Mouse (Mus musculus) spleen, adult 18-20 months (tissue): ENCODE results near the gene Sergef.
A peak's percentile ranks its signal among the peaks of the same experiment; 100 is the strongest.

Source experiments
- DNase-seq, 2 experiments: peaks; one replicate each; pipeline ENCODE4 v3.0.0; 2022; ENCODE audit warnings: mixed read lengths in 2 of 2

Sergef gene

DNA sequence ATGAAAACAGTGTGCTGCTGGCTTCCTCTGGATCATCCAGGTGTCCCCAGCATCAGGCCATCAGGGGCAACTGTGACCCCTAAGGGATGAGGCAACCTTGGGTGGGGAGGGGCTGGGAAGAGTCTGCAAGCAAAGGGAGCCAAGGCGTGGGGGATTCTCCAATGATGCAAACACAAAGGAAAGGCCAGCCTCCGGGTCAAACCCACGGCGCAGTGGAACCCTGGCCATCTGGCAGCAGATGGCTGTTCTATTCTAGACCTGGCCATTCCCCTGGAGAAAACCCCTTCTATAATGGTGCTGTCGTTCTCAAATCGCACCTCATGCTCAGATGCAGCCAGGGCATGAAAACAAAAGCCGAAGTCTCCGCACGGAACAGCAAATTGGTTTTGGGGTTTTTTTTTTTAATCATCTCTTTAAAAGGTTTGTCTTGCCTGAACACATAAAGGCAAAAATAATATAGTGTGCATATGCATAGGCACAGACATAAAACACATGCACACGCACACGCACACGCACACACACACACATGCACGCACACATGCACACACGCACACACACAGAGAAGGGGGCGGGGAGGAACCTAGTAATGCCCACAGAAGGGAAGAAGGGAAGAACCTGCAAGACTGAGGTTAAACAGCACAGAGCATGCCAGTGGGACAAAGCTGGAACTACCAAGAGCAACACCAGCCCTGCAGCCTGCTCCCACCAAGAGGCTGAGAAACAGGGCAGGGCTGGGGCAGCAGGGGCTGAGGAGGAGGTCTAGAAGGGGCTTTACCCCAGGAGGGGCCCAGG lies 66.6 kb downstream of the Sergef start:
- DNase-seq, result no peak

DNA sequence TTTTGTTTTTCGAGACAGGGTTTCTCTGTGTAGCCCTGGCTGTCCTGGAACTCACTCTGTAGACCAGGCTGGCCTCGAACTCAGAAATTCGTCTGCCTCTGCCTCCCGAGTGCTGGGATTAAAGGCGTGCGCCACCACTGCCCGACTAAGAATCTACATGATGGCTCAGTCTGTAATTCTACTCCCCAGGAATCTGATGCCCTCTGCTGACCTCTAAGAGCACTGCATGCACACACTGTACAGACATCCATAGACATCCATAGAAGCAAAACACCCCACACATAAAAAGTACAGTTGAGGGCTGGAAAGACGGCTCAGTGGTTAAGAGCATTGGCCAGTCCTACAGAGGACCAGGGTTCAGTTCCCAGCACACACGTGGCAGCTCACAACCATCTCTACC lies 70.1 kb downstream of the Sergef start:
- DNase-seq, result peak; percentile 18 to 54

DNA sequence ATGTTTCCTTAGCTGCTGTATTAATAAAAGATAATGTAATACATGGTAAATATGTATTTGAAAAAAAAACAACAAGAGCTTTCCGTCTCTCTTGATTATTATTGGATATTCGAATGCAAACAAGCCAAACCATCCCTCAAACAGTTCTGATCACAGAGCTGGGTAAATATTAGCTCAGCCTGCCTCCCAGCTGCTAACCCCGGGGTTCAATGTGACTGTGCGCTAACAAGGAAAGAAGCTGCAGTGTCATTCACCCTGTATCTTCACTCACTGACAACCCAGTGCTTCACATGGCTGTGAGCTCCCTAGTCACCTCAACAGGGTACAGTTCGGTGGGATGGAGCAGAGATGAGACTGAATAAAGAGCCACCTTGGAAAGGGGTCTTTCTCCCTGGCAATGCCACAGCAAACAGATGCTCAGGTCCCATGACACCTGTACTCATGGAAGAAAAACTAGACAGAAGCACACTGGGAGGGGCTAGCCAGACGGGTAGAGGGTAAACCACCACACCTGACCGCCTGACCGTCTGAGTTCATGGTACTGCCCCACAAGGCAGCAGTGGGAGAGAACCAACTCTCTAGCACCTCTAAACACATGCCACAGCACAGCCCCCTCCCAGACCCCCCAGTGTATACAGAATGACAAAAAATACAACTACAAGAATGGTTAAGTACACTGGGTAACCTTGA lies 73.1 kb downstream of the Sergef start:
- DNase-seq, result no peak

DNA sequence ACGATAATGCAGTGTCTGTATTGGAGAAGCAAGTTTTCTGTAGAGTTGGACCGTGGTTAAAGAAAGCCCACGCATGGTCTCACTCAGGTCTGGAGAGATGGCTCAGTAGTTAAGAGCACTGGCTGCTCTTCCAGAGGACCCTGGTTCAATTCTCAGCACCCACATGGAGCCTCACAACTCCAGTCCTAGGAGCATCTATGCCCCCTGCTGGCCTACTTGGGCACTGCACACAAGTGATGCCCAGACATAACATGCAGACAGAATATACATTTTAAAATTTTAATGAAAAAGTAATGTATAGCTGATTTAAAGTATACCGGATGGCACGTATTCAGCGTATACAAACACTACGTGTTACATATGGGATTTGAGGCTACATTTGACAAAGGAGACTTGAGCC lies 74.2 kb downstream of the Sergef start:
- DNase-seq, result no peak

DNA sequence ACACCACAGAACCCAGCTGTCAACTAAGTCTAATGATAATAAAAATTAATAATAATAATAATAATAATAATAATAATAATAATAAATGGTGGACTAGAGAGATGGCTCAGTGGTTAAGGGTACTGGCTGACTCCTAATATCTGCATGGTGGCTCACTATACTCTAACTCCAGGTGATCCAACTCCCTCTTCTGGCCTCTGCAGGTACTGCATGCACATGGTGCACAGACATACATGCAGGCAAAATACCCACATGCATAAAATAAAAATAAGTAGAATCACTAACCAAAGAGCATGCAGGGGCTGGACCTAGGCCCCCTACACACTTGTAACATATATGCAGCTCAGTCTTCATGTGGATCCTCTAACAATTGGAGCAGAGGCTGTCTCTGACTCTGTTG lies 75.8 kb downstream of the Sergef start:
- DNase-seq, result no peak

DNA sequence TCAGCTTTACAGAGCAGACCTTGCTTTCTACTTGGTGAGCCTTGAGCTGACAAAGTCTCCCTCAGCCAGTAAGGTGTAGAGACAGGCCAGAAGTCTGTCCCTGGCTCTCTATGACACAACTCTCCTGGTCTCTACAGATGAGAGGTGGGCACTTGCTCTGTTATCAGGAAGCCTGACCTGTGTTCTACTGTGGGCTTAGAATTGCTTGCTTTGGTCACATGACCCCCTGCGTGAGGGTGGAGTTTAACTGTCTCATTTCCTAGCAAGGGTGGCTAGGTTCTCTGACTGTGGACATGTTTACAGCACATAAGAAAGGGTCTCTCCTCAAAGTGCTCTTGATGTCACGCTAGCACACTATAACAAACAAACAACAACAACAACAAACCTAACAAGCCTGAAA lies 79.5 kb downstream of the Sergef start:
- DNase-seq, result no peak

DNA sequence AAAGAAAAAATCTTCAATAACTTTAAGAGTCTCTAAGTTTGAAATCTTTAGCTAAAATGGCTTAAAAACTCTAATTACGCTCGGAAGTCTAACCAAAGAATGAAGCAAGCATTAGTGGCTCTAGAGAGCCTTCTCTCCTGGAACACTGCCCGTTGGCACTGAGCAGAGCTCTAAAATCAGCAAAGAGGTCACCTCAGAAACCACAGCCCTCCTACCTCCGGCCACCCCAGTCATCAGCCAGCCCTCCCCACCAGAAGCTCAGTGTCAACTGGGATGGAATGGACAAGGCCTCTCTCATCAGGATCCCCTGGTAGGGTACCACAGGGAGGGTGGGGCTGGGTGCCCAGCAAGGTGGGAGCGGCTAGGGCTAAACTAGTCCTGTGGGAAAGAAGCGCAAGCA lies 80.0 kb downstream of the Sergef start:
- no peak for DNase-seq

DNA sequence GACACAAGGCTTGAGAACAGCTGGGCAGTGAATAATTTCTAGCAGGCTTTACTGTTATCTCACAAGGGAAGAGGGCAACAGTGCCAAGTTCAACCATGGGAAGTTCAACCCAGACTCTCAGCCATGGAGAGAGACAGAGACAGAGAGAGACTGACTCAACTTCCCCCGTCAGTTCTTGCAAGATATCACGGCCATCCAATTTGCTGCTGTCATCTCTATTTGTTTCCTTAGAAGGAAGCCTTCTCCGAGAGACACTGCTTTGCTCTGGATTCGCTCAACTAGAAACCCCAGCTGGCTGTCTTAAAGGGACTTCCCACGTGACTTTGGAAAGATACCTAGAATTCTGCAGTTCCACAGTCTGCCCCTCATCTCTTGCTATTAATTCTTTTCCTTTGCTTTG lies 80.6 kb downstream of the Sergef start:
- no peak for DNase-seq

DNA sequence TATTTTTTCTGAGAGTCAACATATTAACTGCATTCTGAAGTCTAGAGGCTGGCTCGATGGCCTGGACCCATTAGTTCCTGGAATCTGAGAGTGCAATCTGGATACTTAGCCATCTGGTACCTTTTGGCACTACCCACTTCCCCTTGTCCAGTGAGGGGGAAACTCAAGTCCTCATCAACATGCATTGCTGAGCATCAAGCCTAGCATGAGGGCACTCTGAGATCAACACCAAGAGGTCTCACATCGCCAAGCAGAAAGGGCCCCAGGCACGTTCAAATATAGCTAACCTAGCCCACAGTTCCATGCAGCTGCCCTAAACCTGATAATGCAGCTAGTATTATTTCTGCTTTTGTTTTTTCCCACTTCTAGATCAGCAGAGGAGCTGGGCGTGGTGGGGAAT lies 81.6 kb downstream of the Sergef start:
- DNase-seq, result no peak

DNA sequence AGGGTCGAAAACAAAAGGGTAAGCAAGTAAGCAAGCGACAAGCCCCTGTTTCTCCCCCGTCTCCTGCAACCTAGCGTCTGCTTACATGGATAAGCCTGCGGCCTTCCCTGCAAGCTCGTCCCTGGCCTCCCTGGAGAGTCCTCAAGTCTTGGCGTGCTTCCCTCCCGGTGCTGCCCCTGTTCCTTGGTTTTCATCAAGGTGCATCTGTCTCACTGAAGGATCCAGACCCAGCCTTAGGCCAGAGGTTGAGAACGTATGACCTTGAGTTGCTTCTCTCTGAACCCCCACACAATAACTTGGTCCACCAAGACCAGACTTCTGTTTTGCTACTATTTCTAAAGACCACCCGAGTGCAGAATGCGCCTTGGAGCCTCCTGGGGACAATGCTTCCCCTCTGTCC lies 82.2 kb downstream of the Sergef start:
- DNase-seq, result no peak

DNA sequence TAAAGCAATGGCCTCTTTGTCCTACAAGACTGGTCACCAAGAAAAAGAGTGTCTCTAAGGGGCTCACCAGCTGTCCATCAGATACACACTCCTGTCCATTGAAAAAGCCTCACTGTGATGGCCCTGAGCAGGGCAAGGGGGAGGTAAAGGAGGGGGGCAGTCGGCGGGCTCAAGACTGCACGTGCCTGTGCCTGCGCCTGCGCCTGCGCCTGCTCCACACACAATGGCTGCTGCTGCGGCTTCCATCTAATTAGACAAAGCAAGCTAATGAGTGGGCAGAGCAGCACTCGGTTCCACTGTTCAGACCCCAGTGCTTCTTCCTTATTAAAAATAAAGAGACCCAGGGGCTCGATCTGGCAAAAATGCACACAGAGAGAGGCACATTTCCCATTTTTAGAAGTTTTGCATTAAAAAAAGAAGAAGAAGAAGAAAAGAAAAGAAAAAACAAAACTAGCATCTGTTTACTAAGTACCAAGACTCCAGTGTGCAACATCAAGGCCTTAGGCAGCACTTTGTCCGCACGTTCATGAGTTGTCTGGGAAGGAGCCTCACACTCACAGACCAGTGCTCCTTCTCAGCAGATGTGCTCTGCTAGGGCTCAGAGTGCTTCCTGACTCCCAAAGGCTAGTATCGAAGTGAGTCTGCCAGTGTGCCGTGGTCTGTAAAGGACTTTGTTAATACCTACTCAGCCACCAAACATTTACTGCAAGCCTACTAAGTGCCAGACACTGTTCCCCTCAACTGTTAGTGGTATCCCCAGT lies 83.1 kb downstream of the Sergef start:
- no peak for DNase-seq

DNA sequence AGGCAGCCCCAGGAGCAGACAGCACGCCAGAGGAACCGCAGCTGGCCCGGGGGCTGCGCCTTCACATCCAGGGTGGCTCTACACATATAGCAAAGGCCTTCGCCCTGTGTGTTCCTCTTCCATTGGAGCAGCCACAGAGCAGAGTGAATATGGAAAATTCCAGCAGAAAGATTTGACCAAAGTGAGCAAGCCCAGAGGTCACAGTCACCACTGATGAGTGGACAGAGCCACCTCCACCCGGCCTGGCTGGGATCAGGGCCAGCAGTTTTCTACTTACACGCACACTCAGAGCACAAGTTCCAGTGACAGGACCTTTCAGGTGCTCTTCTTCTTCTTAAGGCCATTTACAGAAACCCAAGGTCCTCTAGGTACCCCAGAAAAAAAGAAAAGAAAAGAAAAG lies 83.9 kb downstream of the Sergef start:
- DNase-seq, result no peak

DNA sequence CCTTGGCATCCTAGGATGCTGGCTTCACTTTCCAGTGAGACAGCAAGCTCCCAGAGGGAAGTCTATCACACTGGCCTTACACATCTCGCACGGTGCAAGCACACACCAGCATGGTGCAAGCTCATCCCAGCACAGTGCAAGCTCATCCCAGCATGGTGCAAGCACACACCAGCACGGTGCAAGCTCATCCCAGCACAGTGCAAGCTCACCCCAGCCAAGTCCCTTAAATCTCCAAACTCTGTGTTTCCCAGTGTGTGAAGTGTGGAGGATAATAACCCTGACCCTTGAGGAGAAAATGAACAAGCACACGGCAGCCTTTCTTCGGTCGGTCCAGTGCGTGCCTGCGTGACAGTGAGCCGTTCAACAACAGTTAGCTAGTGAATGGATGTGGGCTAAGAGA lies 84.8 kb downstream of the Sergef start:
- DNase-seq, result no peak

DNA sequence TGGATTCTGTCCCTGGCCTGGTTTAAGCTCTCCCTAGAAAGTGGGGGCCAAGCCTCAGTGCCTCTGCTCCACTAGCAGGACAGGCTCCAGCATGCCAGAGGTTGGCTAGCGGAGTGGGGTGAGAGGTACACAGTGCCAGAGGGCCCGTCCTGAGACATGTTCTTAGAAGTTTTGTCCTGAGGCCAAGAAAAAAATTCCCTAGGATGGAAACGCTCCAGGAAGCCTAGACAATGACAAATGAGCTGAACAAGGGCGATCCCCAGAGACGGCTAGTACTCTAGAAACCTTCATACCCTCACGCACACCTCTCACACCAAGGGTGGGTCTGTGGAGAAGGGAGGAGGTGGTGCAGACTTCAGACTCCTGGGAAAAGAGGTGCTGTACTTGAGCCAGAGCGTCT lies 85.6 kb downstream of the Sergef start:
- no peak for DNase-seq

DNA sequence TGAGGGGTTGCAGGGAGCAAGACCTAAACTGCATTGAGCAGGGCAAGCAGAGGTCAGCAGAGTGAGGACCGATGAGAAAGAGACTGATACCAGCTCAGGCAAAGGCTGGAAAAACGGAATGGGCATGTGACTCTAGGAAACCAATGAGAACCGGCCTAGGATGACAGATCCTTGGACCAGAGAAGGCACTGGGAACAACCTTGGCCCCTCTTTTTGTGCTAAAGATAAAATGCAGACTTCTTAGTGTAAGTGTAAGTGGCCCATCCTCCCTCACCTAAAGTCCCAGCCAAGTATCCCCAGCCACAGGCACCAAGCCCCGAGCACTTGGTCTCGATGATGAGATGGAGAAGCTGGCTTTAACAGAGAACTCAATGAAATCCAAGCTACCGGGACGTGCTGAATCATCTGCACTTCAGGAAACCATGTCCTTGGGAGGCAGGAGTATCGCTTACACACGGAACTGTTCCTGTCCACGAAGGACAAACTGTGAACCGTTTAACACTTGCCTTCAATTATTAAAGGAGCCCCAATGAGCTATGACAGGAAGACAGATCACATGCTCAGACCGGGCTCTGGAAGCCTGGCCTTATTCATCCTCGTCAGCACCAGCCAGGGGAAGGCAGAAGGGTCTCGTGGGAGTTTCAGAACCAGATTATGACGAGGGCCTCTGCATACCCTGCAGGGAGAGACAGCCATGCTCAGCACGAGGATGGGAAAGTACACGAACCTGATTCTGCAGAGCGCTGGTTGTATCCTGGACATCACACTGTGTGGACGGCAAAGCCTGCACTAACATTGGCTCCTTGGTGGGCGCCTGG lies 87.5 kb downstream of the Sergef start:
- DNase-seq, result no peak

DNA sequence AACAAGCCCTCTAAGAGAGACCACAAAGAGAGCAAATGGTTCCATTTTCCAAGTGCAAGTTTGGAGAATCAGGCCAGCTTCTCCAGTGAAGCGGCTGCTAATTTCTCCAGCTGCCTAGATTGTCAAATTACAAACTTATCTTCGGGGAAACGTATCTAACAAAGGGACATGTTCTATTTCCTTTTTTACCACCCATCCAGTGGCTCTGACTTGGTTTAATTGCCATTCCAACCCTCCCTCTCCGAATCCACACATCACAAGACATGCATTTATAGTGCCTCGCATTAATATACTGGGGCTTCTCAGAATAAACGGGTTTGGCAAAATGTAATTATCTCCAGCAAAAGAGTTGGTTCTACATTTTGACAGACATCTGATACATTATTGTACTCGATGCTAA lies 88.4 kb downstream of the Sergef start:
- no peak for DNase-seq

DNA sequence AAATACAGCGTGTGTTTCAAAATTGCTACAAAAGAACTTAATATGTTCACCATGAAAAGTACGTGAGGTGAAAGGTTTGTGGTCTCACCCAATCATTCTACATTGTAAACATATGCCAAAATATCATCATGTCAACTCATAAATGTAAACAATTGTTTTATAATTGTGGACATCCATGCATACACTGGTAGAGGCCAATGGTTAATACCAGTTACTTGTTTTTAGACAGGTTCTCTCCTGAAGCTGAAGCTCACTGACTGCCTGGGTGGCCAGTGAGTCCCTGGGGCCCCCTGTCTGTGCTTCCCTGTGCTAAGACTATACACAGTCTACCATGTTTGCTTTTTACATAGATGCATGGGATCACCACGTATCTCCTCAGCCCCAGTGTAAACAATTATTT lies 91.5 kb downstream of the Sergef start:
- no peak for DNase-seq

DNA sequence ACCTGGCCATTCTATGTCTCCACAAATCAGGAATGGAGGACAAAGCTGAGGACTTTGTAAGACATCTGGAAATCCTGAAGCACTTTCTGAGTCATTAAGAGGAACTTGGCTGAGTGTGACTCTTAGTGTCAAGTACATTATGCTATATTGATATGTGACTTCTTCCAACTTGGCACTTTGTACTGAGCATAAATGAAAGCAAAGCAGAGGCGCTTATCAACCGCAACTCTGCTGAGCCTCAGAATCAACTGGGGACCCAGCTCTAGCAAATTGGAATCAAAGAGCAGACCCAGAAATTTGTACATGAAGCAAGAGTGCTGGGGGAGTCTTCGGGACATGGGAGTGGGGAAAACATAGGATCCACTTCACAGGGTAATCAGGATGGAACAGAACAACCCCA lies 92.0 kb downstream of the Sergef start:
- no peak for DNase-seq

DNA sequence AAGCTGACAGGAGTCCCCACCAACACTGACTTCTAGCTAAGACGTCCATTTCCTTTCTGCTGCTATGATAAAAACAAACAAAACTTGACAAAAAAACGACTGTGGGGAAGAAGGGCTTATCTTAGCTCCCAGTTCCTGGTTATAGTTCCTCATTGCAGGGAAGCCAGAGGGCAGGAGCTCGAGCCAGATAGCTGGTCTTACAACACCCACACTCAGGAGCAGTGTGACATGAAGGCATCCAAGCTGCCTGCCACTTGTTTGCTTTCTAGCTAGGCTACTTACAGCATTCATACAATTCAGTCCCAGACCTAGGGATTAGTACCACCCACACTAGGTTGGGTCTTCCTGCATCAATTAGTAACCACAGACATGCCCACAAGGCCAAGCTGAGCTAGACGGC lies 93.1 kb downstream of the Sergef start:
- DNase-seq, result no peak

DNA sequence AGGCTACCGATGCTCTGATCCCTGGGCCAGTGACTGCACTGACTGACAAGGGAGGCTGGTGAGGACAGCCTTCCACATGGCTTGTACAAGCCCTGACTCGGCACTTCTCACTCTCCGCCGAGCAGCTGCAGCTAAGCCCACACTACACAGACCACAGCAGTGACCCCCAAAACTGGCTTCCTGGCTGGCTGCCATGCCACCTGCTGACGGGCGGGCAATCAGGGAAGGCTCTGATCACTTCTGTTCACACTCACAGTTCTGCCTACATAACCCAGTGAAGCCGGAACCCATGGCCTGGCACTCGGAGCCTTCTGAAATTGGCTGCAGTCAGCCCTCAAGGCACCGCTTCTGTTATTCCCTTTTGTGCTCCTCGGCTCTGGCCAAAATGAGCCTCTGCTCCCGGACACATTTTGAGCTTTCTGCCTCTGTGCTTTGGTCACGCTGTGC lies 95.4 kb downstream of the Sergef start:
- DNase-seq, result no peak

DNA sequence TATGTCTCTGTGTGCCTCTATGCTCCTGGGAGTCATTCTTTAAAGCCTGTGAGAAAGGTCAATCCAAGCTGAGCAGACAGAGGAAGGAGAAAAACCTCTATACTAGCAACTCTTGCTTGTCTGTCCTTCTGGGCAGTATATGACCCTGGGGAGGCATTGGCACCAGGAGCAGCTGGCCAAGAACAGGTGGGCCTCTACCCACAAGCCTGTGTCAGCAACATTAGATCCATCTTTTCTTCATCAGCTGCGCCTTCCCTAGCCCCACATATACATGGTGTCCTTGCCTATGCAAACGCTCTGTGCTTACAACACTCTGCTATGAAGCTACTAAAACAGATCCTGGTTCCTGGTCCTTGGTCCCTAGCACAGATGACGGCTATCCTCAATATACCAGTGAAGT lies 97.5 kb downstream of the Sergef start:
- no peak for DNase-seq

DNA sequence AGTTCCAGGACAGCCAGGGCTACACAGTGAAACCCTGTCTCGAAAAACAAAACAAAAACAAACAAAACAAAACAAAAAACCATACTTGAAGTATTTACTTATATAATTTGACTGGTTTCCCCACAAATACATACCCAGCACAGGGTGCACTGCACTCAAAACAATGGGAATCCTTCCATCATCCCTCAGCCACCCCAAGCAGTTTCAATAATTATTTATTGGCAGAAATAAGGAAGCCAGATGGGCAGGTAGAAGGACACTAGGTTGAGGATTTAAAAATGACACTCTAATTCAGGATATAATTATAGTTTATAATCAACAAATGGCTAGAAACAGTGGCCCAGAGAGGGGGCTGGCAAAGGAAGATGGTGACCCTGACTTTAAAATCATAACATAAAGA lies 99.0 kb downstream of the Sergef start:
- DNase-seq, result no peak
